Mouse (Mus musculus): Measurements from ENCODE around the gene Mindy4. TPM values are rescaled to one million over a fixed set of nuclear protein-coding genes. Genes with fewer than 3 reads are reported as not detected.

Gene Mindy4
- total RNA-seq, 1 experiment from 2014 or later = 6.0 TPM

Small RNA genes within 50 kb of the gene (microRNA-seq; reads per million reads assigned to microRNA genes)
- gene Gm25458 = 0 reads per million in 2 experiments

Other genes starting within 250 kb of the Mindy4 start
- gene Nod1, start 230.8 kb upstream of the Mindy4 start, total RNA-seq (2021) = 9.5 and 10.5 TPM in 2 replicates
- 7.2 and 7.4 TPM in 2 replicates for gene Ggct, start 210.4 kb upstream of the Mindy4 start, total RNA-seq (2021)
- gene Gars, start 165.4 kb upstream of the Mindy4 start, total RNA-seq (2021) = 81.7 and 85.7 TPM in 2 replicates
- not detected in 2 replicates for gene Crhr2, start 70.4 kb upstream of the Mindy4 start, total RNA-seq (2021)
- gene Inmt, start 28.3 kb upstream of the Mindy4 start, total RNA-seq (2021) = 4.6 and 10.4 TPM in 2 replicates
- gene Aqp1, start 133.0 kb downstream of the Mindy4 start, total RNA-seq (2021) = 34.6 and 48.9 TPM in 2 replicates
- not detected in 2 replicates for gene Ghrhr, start 172.9 kb downstream of the Mindy4 start, total RNA-seq (2021)
- gene Adcyap1r1, start 248.6 kb downstream of the Mindy4 start, total RNA-seq (2021) = 28.9 and 37.9 TPM in 2 replicates